ENCODE assay signal across 8 mouse cellular contexts in the genomic region with DNA sequence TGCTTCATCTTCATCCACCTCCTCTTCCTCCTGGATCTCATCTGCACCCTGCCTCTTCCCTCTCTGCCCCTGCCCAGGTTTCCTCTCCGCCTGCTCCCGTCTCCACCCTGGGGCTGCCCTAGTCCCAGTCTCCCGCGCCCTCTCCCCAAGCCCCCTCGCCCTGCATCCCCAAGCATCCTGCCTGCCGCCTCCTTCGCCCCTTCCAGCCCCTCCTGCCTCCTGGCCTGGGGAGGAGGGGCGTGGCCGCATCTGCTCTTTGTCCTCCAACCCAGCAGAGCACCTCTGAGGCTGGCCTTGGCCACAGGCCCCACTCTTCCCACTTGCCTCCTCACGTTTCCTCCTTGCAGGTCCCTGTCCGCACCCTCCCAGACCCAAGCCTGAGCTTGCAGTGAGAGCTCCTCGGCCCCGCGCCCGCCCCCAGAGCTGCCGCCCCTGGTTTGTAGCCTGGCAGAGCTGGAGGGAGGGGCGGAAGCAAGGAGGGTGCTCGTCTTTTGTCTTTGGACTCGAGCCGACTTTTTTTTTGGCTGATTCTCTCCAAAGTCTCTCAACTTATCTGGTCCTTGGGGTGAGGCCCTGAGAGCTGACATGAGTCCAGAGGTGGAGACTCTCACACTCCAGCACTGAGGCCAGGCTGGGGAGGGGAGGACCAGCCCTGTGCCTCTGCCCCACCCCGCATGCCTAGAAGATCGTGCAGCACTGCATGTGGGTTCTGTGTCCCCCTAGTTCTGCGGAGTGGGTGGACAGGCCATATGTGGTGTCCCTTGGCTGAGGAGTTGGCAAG. TPM values are rescaled to one million over a fixed set of nuclear protein-coding genes. Genes with fewer than 3 reads are reported as not detected.
DNase-seq lines count a peak whose midpoint lies in the region; ATAC-seq and TF ChIP-seq lines count a peak whose summit lies in the region.

No protein-coding gene starts in this region.

- H3K79me2 ChIP-seq in C2C12 (ENCODE audit: control insufficient read depth, insufficient read depth), result no peaks in the 10 kb centered on the region

- no peak for TF ChIP-seq CTCF in C2C12 (IDR thresholded peaks at IDR 0.05; ENCODE audit: control insufficient read depth, insufficient read depth, insufficient read length)
- no peak for TF ChIP-seq CTCF in left cerebral cortex, adult 2 months (IDR thresholded peaks at IDR 0.05)

- H3K9me3 ChIP-seq in embryonic facial prominence, embryonic 13.5 days, result no peaks in the 10 kb centered on the region
- no peaks in the 10 kb centered on the region for H3K9me3 ChIP-seq in heart, embryonic 13.5 days
- no peaks in the 10 kb centered on the region for H3K9me3 ChIP-seq in stomach, embryonic 16.5 days (replicated peaks; ENCODE audit: control insufficient read depth, low read length)

- ATAC-seq in embryonic facial prominence, embryonic 13.5 days (ENCODE audit: insufficient number of reproducible peaks, insufficient read depth, low FRiP score, low TSS enrichment, low read depth), result peak; percentile 3; the same call in 1 of the 2 replicates
- ATAC-seq in heart, embryonic 13.5 days (ENCODE audit: extremely low read depth, insufficient number of reproducible peaks, low FRiP score, low TSS enrichment), result peak; percentile 7; the same call in 1 of the 2 replicates
- ATAC-seq in stomach, embryonic 16.5 days (ENCODE audit: insufficient read depth, low FRiP score), result peak; percentile 23; the same call in 1 of the 2 replicates

- peaks cover 39% of the 10 kb centered on the region for H3K36me3 ChIP-seq in C2C12 (ENCODE audit: control insufficient read depth, insufficient read depth)
- H3K36me3 ChIP-seq in embryonic facial prominence, embryonic 13.5 days, result peaks cover 47% of the 10 kb centered on the region
- H3K36me3 ChIP-seq in heart, embryonic 13.5 days, result peaks cover 23% of the 10 kb centered on the region
- H3K36me3 ChIP-seq in stomach, embryonic 16.5 days (ENCODE audit: control insufficient read depth, insufficient read depth, low read length), result no peaks in the 10 kb centered on the region

- 19% methylated on average over 23 of the region's 23 CpGs for WGBS in embryonic facial prominence, embryonic 13.5 days
- WGBS in heart, embryonic 13.5 days, result 13% methylated on average over 23 of the region's 23 CpGs
- whole genome bisulfite sequencing in stomach, embryonic 16.5 days, result 15% methylated on average over 23 of the region's 23 CpGs

- no peaks in the 10 kb centered on the region for H3K79me3 ChIP-seq in C2C12 (ENCODE audit: low read depth)

- H3K27me3 ChIP-seq in C2C12 (ENCODE audit: control insufficient read depth, insufficient read depth, insufficient read length), result no peaks in the 10 kb centered on the region
- peaks cover 11% of the 10 kb centered on the region for H3K27me3 ChIP-seq in embryonic facial prominence, embryonic 13.5 days
- peaks cover 22% of the 10 kb centered on the region for H3K27me3 ChIP-seq in heart, embryonic 13.5 days (replicated peaks)
- no peaks in the 10 kb centered on the region for H3K27me3 ChIP-seq in stomach, embryonic 16.5 days (ENCODE audit: control insufficient read depth, insufficient read depth, low read length)

- peak overlapping the region; percentile 69 for H3K4me2 ChIP-seq in embryonic facial prominence, embryonic 13.5 days
- H3K4me2 ChIP-seq in heart, embryonic 13.5 days, result peak overlapping the region; percentile 77
- peak overlapping the region; percentile 53 for H3K4me2 ChIP-seq in stomach, embryonic 16.5 days (ENCODE audit: low read depth, low read length)

- H3K4me1 ChIP-seq in embryonic facial prominence, embryonic 13.5 days, result peaks cover 25% of the 10 kb centered on the region
- peaks cover 65% of the 10 kb centered on the region for H3K4me1 ChIP-seq in heart, embryonic 13.5 days
- H3K4me1 ChIP-seq in stomach, embryonic 16.5 days (ENCODE audit: control insufficient read depth, insufficient read depth, low read length), result peaks cover 20% of the 10 kb centered on the region

- H3K4me3 ChIP-seq in C2C12 (ENCODE audit: insufficient read depth, poor library complexity, severe bottlenecking), result no peak overlapping the region
- peak overlapping the region; percentile 38 for H3K4me3 ChIP-seq in embryonic facial prominence, embryonic 13.5 days
- H3K4me3 ChIP-seq in heart, embryonic 13.5 days, result peak overlapping the region; percentile 44
- no peak overlapping the region for H3K4me3 ChIP-seq in left cerebral cortex, adult 2 months
- H3K4me3 ChIP-seq in stomach, embryonic 16.5 days (replicated peaks; ENCODE audit: low read length), result peak overlapping the region; percentile 34

- DNase-seq in ZHBTc4 (ENCODE audit: low read depth, low spot score), result peak; percentile 47
- peak; percentile 65 to 74 for DNase-seq in left cerebral cortex, adult 2 months (ENCODE audit: extremely low spot score in 1 of 2, low spot score in 2 of 2)
- peak; percentile 35 for DNase-seq in mesoderm, embryonic 11.5 days (ENCODE audit: low read depth, low spot score)
- DNase-seq in natural killer cell, adult 2 months (ENCODE audit: low spot score in 2 of 2), result no peak

- H3K9ac ChIP-seq in embryonic facial prominence, embryonic 13.5 days, result peak overlapping the region; percentile 63
- peak overlapping the region; percentile 76 for H3K9ac ChIP-seq in heart, embryonic 13.5 days
- peak overlapping the region; percentile 70 for H3K9ac ChIP-seq in stomach, embryonic 16.5 days (ENCODE audit: low read length)

- peak overlapping the region; percentile 71 for H3K27ac ChIP-seq in embryonic facial prominence, embryonic 13.5 days
- peak overlapping the region; percentile 84 for H3K27ac ChIP-seq in heart, embryonic 13.5 days (replicated peaks)
- H3K27ac ChIP-seq in left cerebral cortex, adult 2 months, result peak overlapping the region; percentile 84
- H3K27ac ChIP-seq in stomach, embryonic 16.5 days (ENCODE audit: low read length), result peak overlapping the region; percentile 70

- H3ac ChIP-seq in C2C12 (ENCODE audit: control insufficient read depth, insufficient read length, low read depth), result peak overlapping the region; percentile 38

- intact Hi-C loops in left cerebral cortex, adult 2 months (cut with DNase I), result loop anchor here (1.0 to 10.0 kb wide), 3 partner anchors 107 to 277 kb away; partner anchors contain the start of genes Elfn2 and Sstr3

TF ChIP-seq in C2C12, 6 proteins besides CTCF, POLR2A, EP300 and RAD21:
- TF ChIP-seq MYOG (IDR thresholded peaks at IDR 0.05; ENCODE audit: control insufficient read depth, extremely low read depth, insufficient read length), result no peak
- no peak for TF ChIP-seq FOSL1 (IDR thresholded peaks at IDR 0.05; ENCODE audit: insufficient read depth, low read length, poor library complexity, severe bottlenecking)
- no peak for TF ChIP-seq MYOD1 (IDR thresholded peaks at IDR 0.05; ENCODE audit: control insufficient read depth, insufficient read length, low read depth)
- no peak for TF ChIP-seq USF1 (IDR thresholded peaks at IDR 0.05; ENCODE audit: low read depth)
- no peak for TF ChIP-seq CEBPB (IDR thresholded peaks at IDR 0.05; ENCODE audit: low read depth)
- TF ChIP-seq MAX (IDR thresholded peaks at IDR 0.05), result no peak

RNA-seq across cellular contexts. Expression of gene Kctd17, which starts 9.1 kb away (rescaled TPM):
- polyA plus RNA-seq in C2C12 (2012; fragmentation: generic; extraction: Trizol), result 228 TPM
- 49.5 and 50.6 TPM in 2 replicates for polyA plus RNA-seq in embryonic facial prominence, embryonic 13.5 days (2015; fragmentation: Nextera tagmentation; extraction: Ambion mirVana)
- polyA plus RNA-seq in heart, embryonic 13.5 days (2015; fragmentation: Nextera tagmentation; extraction: Ambion mirVana), result 22.5 and 23.0 TPM in 2 replicates
- total RNA-seq in left cerebral cortex, adult 2 months (2021), result 100 to 1,000 TPM; 334 to 335 TPM
- polyA plus RNA-seq in stomach, embryonic 16.5 days (2015; fragmentation: Nextera tagmentation; extraction: Ambion mirVana), result 28.1 and 32.0 TPM in 2 replicates

RNA-seq across cellular contexts. Expression of gene Tmprss6, which starts 31.0 kb away (rescaled TPM):
- polyA plus RNA-seq in C2C12 (2012; fragmentation: generic; extraction: Trizol), result 0.06 TPM
- 0.53 and 1.5 TPM in 2 replicates for polyA plus RNA-seq in embryonic facial prominence, embryonic 13.5 days (2015; fragmentation: Nextera tagmentation; extraction: Ambion mirVana)
- polyA plus RNA-seq in heart, embryonic 13.5 days (2015; fragmentation: Nextera tagmentation; extraction: Ambion mirVana), result 0.37 and 0.45 TPM in 2 replicates
- under 1 TPM in 1 of 2 experiments, not detected in 1; 0.87 TPM for total RNA-seq in left cerebral cortex, adult 2 months (2021)
- polyA plus RNA-seq in stomach, embryonic 16.5 days (2015; fragmentation: Nextera tagmentation; extraction: Ambion mirVana), result 1.8 TPM in 2 replicates

RNA-seq across cellular contexts. Expression of gene Mpst, which starts 31.2 kb away (rescaled TPM):
- polyA plus RNA-seq in C2C12 (2012; fragmentation: generic; extraction: Trizol), result 44.7 TPM
- polyA plus RNA-seq in embryonic facial prominence, embryonic 13.5 days (2015; fragmentation: Nextera tagmentation; extraction: Ambion mirVana), result 2.6 and 2.8 TPM in 2 replicates
- polyA plus RNA-seq in heart, embryonic 13.5 days (2015; fragmentation: Nextera tagmentation; extraction: Ambion mirVana), result 0.99 and 1.9 TPM in 2 replicates
- total RNA-seq in left cerebral cortex, adult 2 months (2021), result 10 to 100 TPM; 31.7 to 31.8 TPM
- polyA plus RNA-seq in stomach, embryonic 16.5 days (2015; fragmentation: Nextera tagmentation; extraction: Ambion mirVana), result 6.8 TPM in 2 replicates

RNA-seq across cellular contexts. Expression of gene Tst, which starts 31.7 kb away (rescaled TPM):
- 21.4 TPM for polyA plus RNA-seq in C2C12 (2012; fragmentation: generic; extraction: Trizol)
- polyA plus RNA-seq in embryonic facial prominence, embryonic 13.5 days (2015; fragmentation: Nextera tagmentation; extraction: Ambion mirVana), result 22.6 and 25.9 TPM in 2 replicates
- polyA plus RNA-seq in heart, embryonic 13.5 days (2015; fragmentation: Nextera tagmentation; extraction: Ambion mirVana), result 12.2 and 14.2 TPM in 2 replicates
- 10 to 100 TPM; 29.0 to 30.1 TPM for total RNA-seq in left cerebral cortex, adult 2 months (2021)
- polyA plus RNA-seq in stomach, embryonic 16.5 days (2015; fragmentation: Nextera tagmentation; extraction: Ambion mirVana), result 123 and 146 TPM in 2 replicates

RNA-seq across cellular contexts. Expression of gene Tex33, which starts 41.7 kb away (rescaled TPM):
- polyA plus RNA-seq in C2C12 (2012; fragmentation: generic; extraction: Trizol), result not detected
- not detected in 2 replicates for polyA plus RNA-seq in embryonic facial prominence, embryonic 13.5 days (2015; fragmentation: Nextera tagmentation; extraction: Ambion mirVana)
- polyA plus RNA-seq in heart, embryonic 13.5 days (2015; fragmentation: Nextera tagmentation; extraction: Ambion mirVana), result not detected in 2 replicates
- total RNA-seq in left cerebral cortex, adult 2 months (2021), result not detected
- not detected in 2 replicates for polyA plus RNA-seq in stomach, embryonic 16.5 days (2015; fragmentation: Nextera tagmentation; extraction: Ambion mirVana)

Comparison
In these comparisons a context has a peak if more than half of its experiments do, and no peak if none do; other contexts are left out.
1. H3K4me3 ChIP-seq: peak in embryonic facial prominence, embryonic 13.5 days (single experiment), heart, embryonic 13.5 days (single experiment) and stomach, embryonic 16.5 days (single experiment); none in C2C12 (single experiment) and left cerebral cortex, adult 2 months (single experiment).
2. DNase-seq: peak in ZHBTc4 (single experiment), left cerebral cortex, adult 2 months (2 of 2) and mesoderm, embryonic 11.5 days (single experiment); none in natural killer cell, adult 2 months (0 of 2).
3. Peak in every context shown above with its lines, with median percentiles within 50 percentile points of each other: ATAC-seq, H3K27ac ChIP-seq, H3K4me2 ChIP-seq and H3K9ac ChIP-seq.